Mouse (Mus musculus): ENCODE measurements at regions not wholly inside any gene's neighbourhood (a gene's known extent, or its start where the extent isn't known, plus 50 kb on each side); places are given as distances from the start of the nearest gene placed in this dataset.
A peak's percentile ranks its signal among the peaks of the same experiment; 100 is the strongest.

DNA sequence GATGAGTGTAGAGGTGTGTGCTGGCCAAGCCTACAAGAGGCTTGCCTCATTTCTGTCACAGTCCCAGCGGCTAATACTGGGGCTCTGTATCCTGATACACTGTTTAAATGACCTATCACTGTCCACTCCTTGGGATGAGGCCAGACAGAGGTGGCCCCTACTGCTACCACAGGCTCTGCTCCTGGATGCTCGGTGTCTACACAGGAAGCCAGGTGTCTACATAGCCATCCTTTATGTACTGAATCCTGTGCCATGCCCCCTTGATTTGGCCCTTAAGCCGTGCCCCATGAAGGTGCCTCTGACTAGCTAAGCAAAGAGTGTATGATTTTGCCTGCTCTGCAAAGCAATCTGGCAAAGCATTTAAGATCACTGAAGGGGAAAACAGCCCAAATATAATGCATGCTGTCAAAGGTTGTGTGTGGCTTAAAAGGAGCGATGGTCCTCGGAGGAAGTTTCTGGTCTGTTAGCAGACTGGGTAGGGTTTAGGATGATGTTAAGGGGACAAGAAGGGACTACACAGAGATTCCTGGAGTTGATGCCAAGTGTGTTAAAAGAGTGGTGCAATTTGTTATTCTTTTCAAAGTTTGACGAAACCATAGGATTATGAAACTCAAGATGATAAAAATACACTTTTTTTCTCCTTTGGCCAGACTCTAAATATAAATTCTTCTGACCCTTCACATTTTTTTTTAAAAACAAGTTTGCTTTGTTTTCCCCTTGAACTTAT, 104.2 kb downstream of the E030025P04Rik start:
- no peak for DNase-seq (ENCODE audit: low spot score in 2 of 2)

GRCm38 (mm10) chr11:109039060-109039791, 104.9 kb downstream of the E030025P04Rik start:
- no peak for DNase-seq (ENCODE audit: low spot score in 2 of 2)

DNA sequence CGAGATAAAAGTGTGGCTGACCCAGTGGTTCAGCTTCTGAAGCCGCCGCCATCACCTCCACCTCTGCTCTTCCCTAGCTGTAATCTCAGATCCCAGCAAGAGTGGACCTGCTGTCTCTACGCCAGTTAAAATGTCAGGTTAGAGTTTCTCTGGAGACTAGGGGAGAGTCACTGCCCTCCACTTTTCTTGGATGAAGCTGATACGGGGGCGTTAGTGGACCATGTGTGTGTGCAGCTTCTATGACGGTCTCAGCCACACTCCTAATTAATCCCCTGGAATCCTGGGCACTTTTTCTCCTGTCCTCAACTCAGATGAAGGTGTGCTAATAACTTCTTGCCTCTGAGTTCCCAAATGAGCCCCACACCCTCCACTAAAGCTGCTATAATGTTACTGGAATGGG, 106.0 kb downstream of the E030025P04Rik start:
- no peak for DNase-seq (ENCODE audit: low spot score in 2 of 2)

DNA sequence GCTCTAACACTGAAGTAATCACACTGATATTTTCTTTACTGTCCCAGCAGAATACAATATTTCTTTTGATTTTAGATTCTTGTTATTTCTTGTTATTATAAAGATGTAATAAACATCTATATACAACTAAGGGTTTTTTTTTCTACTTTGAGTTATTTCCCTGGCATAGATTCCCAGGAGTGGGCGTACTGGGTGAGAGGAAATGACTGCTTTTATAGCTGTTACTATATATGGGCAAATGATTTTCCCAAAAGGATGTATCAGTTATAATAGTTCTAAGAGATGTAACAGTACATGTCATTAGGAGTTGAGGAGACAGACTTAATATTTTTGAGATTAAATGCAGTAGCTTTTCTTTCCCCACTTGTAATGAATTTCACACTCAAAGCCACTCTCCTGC, 109.6 kb downstream of the E030025P04Rik start:
- DNase-seq (ENCODE audit: low spot score in 2 of 2): no peak

GRCm38 (mm10) chr11:109034072-109034471, 110.1 kb downstream of the E030025P04Rik start:
- DNase-seq (ENCODE audit: low spot score in 2 of 2): no peak

- peak; percentile 34 to 70 for DNase-seq (ENCODE audit: low spot score in 2 of 2)
Observed at GRCm38 (mm10) chr11:109032729-109033128, 111.4 kb downstream of the E030025P04Rik start.

DNA sequence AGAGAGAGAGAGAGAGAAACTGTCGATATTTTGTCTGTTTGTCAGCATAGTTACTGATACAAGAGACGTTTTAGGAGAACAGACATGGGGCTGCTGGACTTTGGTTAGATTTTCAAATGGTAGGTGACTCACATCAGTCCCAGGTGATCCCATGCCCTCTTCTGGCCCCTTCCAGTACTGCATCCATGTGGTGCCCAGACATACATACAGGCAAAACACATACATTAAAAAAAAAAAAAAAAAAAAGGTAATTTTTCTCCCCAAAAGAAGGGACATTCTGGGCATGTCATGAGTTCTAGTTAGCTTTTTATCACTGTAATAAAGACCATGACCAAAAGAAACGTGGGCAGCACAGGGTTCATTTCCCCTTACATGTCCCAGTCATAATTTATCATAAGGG, 110.3 kb downstream of the Axin2 start:
- peak; percentile 49 to 69 for DNase-seq (ENCODE audit: low spot score in 2 of 2)

DNA sequence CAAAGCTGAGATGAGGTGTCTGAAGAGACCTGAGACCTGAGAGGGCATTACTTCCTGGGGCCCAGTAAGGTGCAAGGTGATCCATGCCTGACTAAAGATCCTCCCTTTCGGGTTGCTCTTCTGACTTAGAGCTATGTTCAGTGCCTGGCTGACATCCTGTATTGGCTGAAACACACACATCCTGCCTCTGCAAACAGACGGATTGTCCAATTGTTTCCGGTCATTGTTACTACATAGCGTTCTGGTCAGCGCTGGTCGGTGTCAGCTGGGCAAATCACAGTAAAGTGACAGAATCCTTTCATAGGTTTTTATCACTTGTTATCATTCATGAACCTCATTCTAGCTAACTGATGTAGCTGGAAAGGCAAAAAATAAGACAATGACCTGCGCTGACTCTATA, 109.7 kb downstream of the Axin2 start:
- no peak for DNase-seq (ENCODE audit: low spot score in 2 of 2)

- DNase-seq (ENCODE audit: low spot score in 2 of 2): no peak
Observed at GRCm38 (mm10) chr11:109014806-109015205, 94.7 kb downstream of the Axin2 start.

GRCm38 (mm10) chr11:109011161-109011560, 91.0 kb downstream of the Axin2 start:
- DNase-seq (ENCODE audit: low spot score in 2 of 2): no peak

DNA sequence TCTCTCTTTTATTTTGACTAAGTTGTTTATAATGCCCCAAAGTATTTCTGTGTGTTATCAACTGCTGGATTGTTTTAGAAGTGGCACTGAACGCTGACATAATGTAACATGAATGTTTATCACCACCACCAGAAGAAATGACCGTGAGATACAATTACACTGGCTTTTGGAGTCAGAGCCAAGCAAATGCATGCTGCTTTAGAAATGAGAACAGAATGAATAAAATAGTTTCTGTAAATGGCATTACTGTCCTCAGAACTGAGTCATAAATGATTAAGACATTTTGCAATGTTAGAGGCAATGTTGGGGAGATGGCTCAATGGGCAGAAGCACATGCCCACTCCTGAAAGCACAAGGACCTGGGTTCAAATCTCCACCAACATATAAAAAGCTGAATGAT, 88.7 kb downstream of the Axin2 start:
- DNase-seq (ENCODE audit: low spot score in 2 of 2): no peak

DNA sequence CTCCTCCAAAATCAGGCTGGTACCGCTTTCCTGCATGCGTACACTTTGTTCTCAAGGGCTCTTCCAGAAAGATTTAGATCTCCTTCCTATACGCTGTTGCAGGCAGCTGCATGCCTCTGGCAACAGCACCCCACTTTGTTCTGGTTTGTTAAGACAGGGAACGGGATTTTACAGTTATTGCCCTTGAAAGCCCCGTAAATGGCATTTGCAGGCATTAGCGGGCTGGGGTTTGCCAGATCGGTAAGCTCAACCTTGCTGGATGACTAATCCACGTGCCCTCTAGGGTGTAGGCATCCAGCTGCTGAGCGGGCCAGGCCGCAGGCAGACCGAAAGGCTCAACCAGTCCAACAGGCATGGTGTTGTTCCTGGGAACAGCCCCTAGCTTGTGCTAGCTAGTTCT, 85.5 kb downstream of the Axin2 start:
- DNase-seq (ENCODE audit: low spot score in 2 of 2): no peak
